Mouse (Mus musculus) embryonic facial prominence, embryonic 10.5 days (tissue): ENCODE data around the gene Tmc5. TPM values are rescaled to one million over a fixed set of nuclear protein-coding genes. Genes with fewer than 3 reads are reported as not detected.

Experiments used
- DNase-seq: peaks from one replicate; pipeline ENCODE4 v3.0.0-alpha.2; 2017; ENCODE audit warnings: low spot score
- H3K27ac ChIP-seq: fragments of 300-500 bp; sonication (generic); replicated peaks from 2 replicates; pipeline ENCODE4 v1.5.1; 2016; ENCODE audit warnings: mild to moderate bottlenecking
- H3K27me3 ChIP-seq: fragments of 300-500 bp; sonication (generic); replicated peaks from 2 replicates; pipeline ENCODE4 v1.6.1; 2016; ENCODE audit warnings: low read depth, mild to moderate bottlenecking; ENCODE audit not compliant: poor library complexity, severe bottlenecking
- H3K36me3 ChIP-seq: fragments of 300-500 bp; sonication (generic); replicated peaks from 2 replicates; pipeline ENCODE4 v1.6.1; 2016; ENCODE audit warnings: mild to moderate bottlenecking, moderate library complexity
- H3K4me1 ChIP-seq: fragments of 300-500 bp; sonication (generic); 2 replicates; pipeline ENCODE4 v1.6.1; 2016
- H3K4me3 ChIP-seq: fragments of 300-500 bp; sonication (generic); 2 replicates; pipeline ENCODE4 v1.5.1; 2016; ENCODE audit warnings: mild to moderate bottlenecking, moderate library complexity
- H3K9me3 ChIP-seq: fragments of 300-500 bp; sonication (generic); 2 replicates; pipeline ENCODE4 v1.6.1; 2016; ENCODE audit warnings: mild to moderate bottlenecking
- WGBS: fragments of 180-500 bp; shearing (Covaris S2); methylation state at CpG from one replicate; pipeline ENCODE4 v1.1.7; 2016; 5-methylcytosine and 5-hydroxymethylcytosine counted together
- polyA plus RNA-seq: library from polyadenylated mRNA; unstranded; fragments of >200 nt; fragmentation: Nextera tagmentation; extraction: Ambion mirVana; gene quantifications from 2 replicates; pipeline ENCODE4 v1.2.1, GENCODE M21; 2016

Tmc5 gene
- polyA plus RNA-seq, 1 experiment from 2014 or later, result not detected

GRCm38 (mm10) chr7:118652572-118653295 is 55.6 kb downstream of the Tmc5 start:
- no peaks in the 10 kb centered on the region for H3K27me3 ChIP-seq
- WGBS, result 88% methylated on average over 6 of the region's 6 CpGs
- H3K36me3 ChIP-seq, result no peaks in the 10 kb centered on the region
- peaks cover 3% of the 10 kb centered on the region; the same call in 1 of the 2 replicates for H3K4me1 ChIP-seq
- H3K4me3 ChIP-seq, result no peak overlapping the region
- no peaks in the 10 kb centered on the region for H3K9me3 ChIP-seq
- H3K27ac ChIP-seq, result no peak overlapping the region
- no peak for DNase-seq

GRCm38 (mm10) chr7:118656730-118657129 is 59.6 kb downstream of the Tmc5 start:
- Histone ChIP-seq H3K27ac (no peak overlapping the region), H3K4me1 (peaks cover 3% of the 10 kb centered on the region; the same call in 1 of the 2 replicates), H3K9me3 (no peaks in the 10 kb centered on the region), H3K27me3 (no peaks in the 10 kb centered on the region), H3K4me3 (no peak overlapping the region), H3K36me3 (no peaks in the 10 kb centered on the region)
- 38% methylated on average over 6 of the region's 6 CpGs for WGBS
- no peak for DNase-seq

- no peak for DNase-seq
- WGBS, result 91% methylated on average over 2 of the region's 2 CpGs
Measured at GRCm38 (mm10) chr7:118667773-118668172, 70.7 kb downstream of the Tmc5 start.

GRCm38 (mm10) chr7:118670142-118670541 is 73.0 kb downstream of the Tmc5 start:
- Histone ChIP-seq H3K27me3 (no peaks in the 10 kb centered on the region), H3K27ac (no peak overlapping the region), H3K36me3 (no peaks in the 10 kb centered on the region), H3K9me3 (no peaks in the 10 kb centered on the region), H3K4me3 (no peak overlapping the region), H3K4me1 (no peaks in the 10 kb centered on the region)
- DNase-seq, result no peak
- WGBS, result 70% methylated on average over 4 of the region's 4 CpGs

More at GRCm38 (mm10) chr7:118667773-118668172, 70.7 kb downstream of the Tmc5 start:
- Histone ChIP-seq H3K4me1 (no peaks in the 10 kb centered on the region), H3K36me3 (no peaks in the 10 kb centered on the region), H3K27me3 (no peaks in the 10 kb centered on the region), H3K9me3 (peaks cover 4% of the 10 kb centered on the region; the same call in 1 of the 2 replicates), H3K4me3 (no peak overlapping the region), H3K27ac (no peak overlapping the region)

GRCm38 (mm10) chr7:118676826-118677225 is 79.7 kb downstream of the Tmc5 start:
- WGBS, result 87% methylated on average over 4 of the region's 4 CpGs
- no peak for DNase-seq
- H3K4me3 ChIP-seq, result no peak overlapping the region
- no peaks in the 10 kb centered on the region for H3K27me3 ChIP-seq
- no peak overlapping the region for H3K27ac ChIP-seq
- no peaks in the 10 kb centered on the region for H3K36me3 ChIP-seq
- no peaks in the 10 kb centered on the region for H3K9me3 ChIP-seq
- no peaks in the 10 kb centered on the region for H3K4me1 ChIP-seq

GRCm38 (mm10) chr7:118688199-118688598 is 91.1 kb downstream of the Tmc5 start:
- H3K36me3 ChIP-seq, result peaks cover 62% of the 10 kb centered on the region
- no peak overlapping the region for H3K27ac ChIP-seq
- no peak overlapping the region for H3K4me3 ChIP-seq
- peak; percentile 85 for DNase-seq
- H3K4me1 ChIP-seq, result 0 out of 2 replicates have a peak, but pooled peaks cover 5% of the 10 kb centered on the region
- no peaks in the 10 kb centered on the region for H3K27me3 ChIP-seq
- no peaks in the 10 kb centered on the region for H3K9me3 ChIP-seq
- 27% methylated on average over 5 of the region's 5 CpGs for WGBS

- Histone ChIP-seq H3K27ac (no peak overlapping the region), H3K27me3 (no peaks in the 10 kb centered on the region), H3K4me3 (no peak overlapping the region), H3K9me3 (no peaks in the 10 kb centered on the region), H3K4me1 (0 out of 2 replicates have a peak, but pooled peaks cover 5% of the 10 kb centered on the region), H3K36me3 (peaks cover 71% of the 10 kb centered on the region)
- no peak for DNase-seq
- 83% methylated on average over 7 of the region's 7 CpGs for WGBS
Measured at GRCm38 (mm10) chr7:118689088-118689487, 92.0 kb downstream of the Tmc5 start.

GRCm38 (mm10) chr7:118691287-118691686 is 94.2 kb downstream of the Tmc5 start:
- DNase-seq, result no peak
- H3K36me3 ChIP-seq, result peaks cover 93% of the 10 kb centered on the region
- 88% methylated on average over 2 of the region's 2 CpGs for WGBS
- H3K27me3 ChIP-seq, result no peaks in the 10 kb centered on the region
- H3K9me3 ChIP-seq, result no peaks in the 10 kb centered on the region
- H3K4me1 ChIP-seq, result no peaks in the 10 kb centered on the region
- no peak overlapping the region for H3K4me3 ChIP-seq
- H3K27ac ChIP-seq, result no peak overlapping the region

- Histone ChIP-seq H3K9me3 (no peaks in the 10 kb centered on the region), H3K27me3 (no peaks in the 10 kb centered on the region), H3K4me3 (no peak overlapping the region), H3K4me1 (no peaks in the 10 kb centered on the region), H3K27ac (no peak overlapping the region), H3K36me3 (peaks cover 80% of the 10 kb centered on the region)
- 94% methylated on average over 6 of the region's 6 CpGs for WGBS
- no peak for DNase-seq
Measured at GRCm38 (mm10) chr7:118696146-118696545, 99.0 kb downstream of the Tmc5 start.

- DNase-seq, result no peak
- no peak overlapping the region for H3K4me3 ChIP-seq
- H3K27ac ChIP-seq, result no peak overlapping the region
- no peaks in the 10 kb centered on the region for H3K9me3 ChIP-seq
- no peaks in the 10 kb centered on the region for H3K27me3 ChIP-seq
- H3K36me3 ChIP-seq, result peaks cover 79% of the 10 kb centered on the region
- H3K4me1 ChIP-seq, result 0 out of 2 replicates have a peak, but pooled peaks cover 1% of the 10 kb centered on the region
- WGBS, result 88% methylated on average over 4 of the region's 4 CpGs
Measured at GRCm38 (mm10) chr7:118697168-118697567, 100.1 kb downstream of the Tmc5 start.

- no peak overlapping the region for H3K4me3 ChIP-seq
- H3K9me3 ChIP-seq, result no peaks in the 10 kb centered on the region
- peaks cover 70% of the 10 kb centered on the region for H3K36me3 ChIP-seq
- 94% methylated on average over 9 of the region's 9 CpGs for WGBS
- peaks cover 8% of the 10 kb centered on the region for H3K4me1 ChIP-seq
- DNase-seq, result no peak
- no peak overlapping the region for H3K27ac ChIP-seq
- no peaks in the 10 kb centered on the region for H3K27me3 ChIP-seq
Measured at GRCm38 (mm10) chr7:118698882-118699281, 101.8 kb downstream of the Tmc5 start.

- Histone ChIP-seq H3K4me1 (peaks cover 31% of the 10 kb centered on the region), H3K9me3 (no peaks in the 10 kb centered on the region), H3K27me3 (no peaks in the 10 kb centered on the region), H3K27ac (no peak overlapping the region), H3K4me3 (no peak overlapping the region), H3K36me3 (peaks cover 28% of the 10 kb centered on the region)
- no peak for DNase-seq
- WGBS, result 95% methylated on average over 15 of the region's 15 CpGs
Measured at GRCm38 (mm10) chr7:118703144-118703561, 106.1 kb downstream of the Tmc5 start.
